Comparison of ENCODE assay signal across 7 mouse cellular contexts in genomic region chr11:101172434-101172815, GRCm38 (mm10). TPM values are rescaled to one million over a fixed set of nuclear protein-coding genes. Genes with fewer than 3 reads are reported as not detected.
A peak's percentile ranks its signal among the peaks of the same experiment; 100 is the strongest.
DNase-seq lines count a peak whose midpoint lies in the region; ATAC-seq and TF ChIP-seq lines count a peak whose summit lies in the region.

No protein-coding gene starts in this region.

- peaks cover 83% of the 10 kb centered on the region for H3K4me1 ChIP-seq in megakaryocyte, embryonic 14.5 days
- peaks cover 82% of the 10 kb centered on the region for H3K4me1 ChIP-seq in forebrain, embryonic 12.5 days
- H3K4me1 ChIP-seq in liver, embryonic 12.5 days: peaks cover 86% of the 10 kb centered on the region
- H3K4me1 ChIP-seq in stomach, postnatal 0 days (replicated peaks; ENCODE audit: control insufficient read depth, insufficient read depth): peaks cover 22% of the 10 kb centered on the region

- no peaks in the 10 kb centered on the region for H3K9me3 ChIP-seq in megakaryocyte, embryonic 14.5 days
- H3K9me3 ChIP-seq in forebrain, embryonic 12.5 days: no peaks in the 10 kb centered on the region
- H3K9me3 ChIP-seq in liver, embryonic 12.5 days (replicated peaks): no peaks in the 10 kb centered on the region
- H3K9me3 ChIP-seq in stomach, postnatal 0 days (ENCODE audit: control insufficient read depth, low read length): no peaks in the 10 kb centered on the region

- DNase-seq in stomach, postnatal 0 days (ENCODE audit: low spot score): no peak
- no peak for DNase-seq in natural killer cell, adult 2 months (ENCODE audit: low spot score in 2 of 2)

- no peaks in the 10 kb centered on the region for H3K36me3 ChIP-seq in megakaryocyte, embryonic 14.5 days (replicated peaks; ENCODE audit: low read length)
- H3K36me3 ChIP-seq in forebrain, embryonic 12.5 days (replicated peaks): peaks cover 6% of the 10 kb centered on the region
- peaks cover 5% of the 10 kb centered on the region; the same call in 1 of the 2 replicates for H3K36me3 ChIP-seq in liver, embryonic 12.5 days
- peaks cover 7% of the 10 kb centered on the region for H3K36me3 ChIP-seq in stomach, postnatal 0 days (ENCODE audit: control insufficient read depth, insufficient read depth, low read length)

- no peak for TF ChIP-seq EP300 in stomach, postnatal 0 days (optimal IDR thresholded peaks at IDR 0.05)

- peak overlapping the region; percentile 94 for H3K4me3 ChIP-seq in megakaryocyte, embryonic 14.5 days (replicated peaks)
- peak overlapping the region; percentile 45 for H3K4me3 ChIP-seq in forebrain, embryonic 12.5 days (replicated peaks)
- H3K4me3 ChIP-seq in liver, embryonic 12.5 days: peak overlapping the region; percentile 55
- H3K4me3 ChIP-seq in stomach, postnatal 0 days (ENCODE audit: low read depth, low read length): peak overlapping the region; percentile 58

- no peak for ATAC-seq in megakaryocyte, adult 5-6 weeks (ENCODE audit: poor library complexity, severe bottlenecking)
- no peak for ATAC-seq in forebrain, embryonic 12.5 days (ENCODE audit: low FRiP score)
- no peak for ATAC-seq in liver, embryonic 12.5 days
- no peak for ATAC-seq in stomach, postnatal 0 days (ENCODE audit: low FRiP score, low TSS enrichment)
- no peak for ATAC-seq in granulocyte monocyte progenitor cell, adult 5-6 weeks (replicated peaks; ENCODE audit: poor library complexity, severe bottlenecking)

- H3K27me3 ChIP-seq in megakaryocyte, embryonic 14.5 days (replicated peaks): peaks cover 97% of the 10 kb centered on the region
- peaks cover 79% of the 10 kb centered on the region for H3K27me3 ChIP-seq in forebrain, embryonic 12.5 days
- H3K27me3 ChIP-seq in liver, embryonic 12.5 days (replicated peaks): peaks cover 100% of the 10 kb centered on the region
- no peaks in the 10 kb centered on the region for H3K27me3 ChIP-seq in stomach, postnatal 0 days (ENCODE audit: control insufficient read depth, insufficient read depth, low read length)

- no peak for TF ChIP-seq CTCF in stomach, postnatal 0 days (IDR thresholded peaks at IDR 0.05; ENCODE audit: low read depth)

- peak overlapping the region; percentile 78 for H3K27ac ChIP-seq in forebrain, embryonic 12.5 days
- peak overlapping the region; percentile 56 for H3K27ac ChIP-seq in liver, embryonic 12.5 days
- peak overlapping the region; percentile 95 for H3K27ac ChIP-seq in stomach, postnatal 0 days (replicated peaks)

- 12% methylated on average over 5 of the region's 5 CpGs for WGBS in forebrain, embryonic 12.5 days
- 5% methylated on average over 5 of the region's 5 CpGs for WGBS in liver, embryonic 12.5 days (ENCODE audit: insufficient replicate concordance)
- 8% methylated on average over 5 of the region's 5 CpGs for WGBS in stomach, postnatal 0 days

- peak overlapping the region; percentile 89 for H3K4me2 ChIP-seq in forebrain, embryonic 12.5 days
- peak overlapping the region; percentile 68 for H3K4me2 ChIP-seq in liver, embryonic 12.5 days
- peak overlapping the region; percentile 73 for H3K4me2 ChIP-seq in stomach, postnatal 0 days (replicated peaks; ENCODE audit: low read depth)

- peak overlapping the region; percentile 56 for H3K9ac ChIP-seq in forebrain, embryonic 12.5 days
- H3K9ac ChIP-seq in liver, embryonic 12.5 days: peak overlapping the region; percentile 32; the same call in 1 of the 2 replicates
- H3K9ac ChIP-seq in stomach, postnatal 0 days (ENCODE audit: low read length): peak overlapping the region; percentile 65

RNA-seq across cellular contexts. Expression of gene Plekhh3, which starts 1.3 kb away (rescaled TPM):
- polyA plus RNA-seq in megakaryocyte, embryonic 14.5 days (2012; ENCODE audit: insufficient read depth, low replicate concordance): 2.3 and 6.6 TPM in 2 replicates
- total RNA-seq in megakaryocyte, adult 5-6 weeks (2015): 0.96 and 1.6 TPM in 2 replicates
- 1.8 and 3.8 TPM in 2 replicates for total RNA-seq in megakaryocyte, adult 5-6 weeks (2017)
- polyA plus RNA-seq in forebrain, embryonic 12.5 days (2016; fragmentation: Nextera tagmentation; extraction: Ambion mirVana): 9.2 and 9.6 TPM in 2 replicates
- polyA plus RNA-seq in liver, embryonic 12.5 days (2016; fragmentation: Nextera tagmentation; extraction: Ambion mirVana): 2.7 and 2.8 TPM in 2 replicates
- 23.8 and 25.6 TPM in 2 replicates for polyA plus RNA-seq in stomach, postnatal 0 days (2015; fragmentation: Nextera tagmentation; extraction: Ambion mirVana)
- total RNA-seq in granulocyte monocyte progenitor cell, adult 5-6 weeks (2014; fragmentation: Nextera tagmentation): 1.4 TPM in 1 of 2 replicates, not detected in the other
- total RNA-seq in granulocyte monocyte progenitor cell, adult 5-6 weeks (2017): 0.47 TPM in 1 of 2 replicates, not detected in the other

RNA-seq across cellular contexts. Expression of gene Cntnap1, which starts 2.1 kb away (rescaled TPM):
- 0.72 and 0.89 TPM in 2 replicates for polyA plus RNA-seq in megakaryocyte, embryonic 14.5 days (2012; ENCODE audit: insufficient read depth, low replicate concordance)
- total RNA-seq in megakaryocyte, adult 5-6 weeks (2015): not detected in 2 replicates
- total RNA-seq in megakaryocyte, adult 5-6 weeks (2017): 0.07 TPM in 1 of 2 replicates, not detected in the other
- polyA plus RNA-seq in forebrain, embryonic 12.5 days (2016; fragmentation: Nextera tagmentation; extraction: Ambion mirVana): 0.46 and 0.57 TPM in 2 replicates
- polyA plus RNA-seq in liver, embryonic 12.5 days (2016; fragmentation: Nextera tagmentation; extraction: Ambion mirVana): 0.17 and 0.26 TPM in 2 replicates
- 0.52 and 0.94 TPM in 2 replicates for polyA plus RNA-seq in stomach, postnatal 0 days (2015; fragmentation: Nextera tagmentation; extraction: Ambion mirVana)
- 0.41 and 0.83 TPM in 2 replicates for total RNA-seq in granulocyte monocyte progenitor cell, adult 5-6 weeks (2014; fragmentation: Nextera tagmentation)
- total RNA-seq in granulocyte monocyte progenitor cell, adult 5-6 weeks (2017): 0.36 and 0.65 TPM in 2 replicates

RNA-seq across cellular contexts. Expression of gene Ccr10, which starts 2.8 kb away (rescaled TPM):
- polyA plus RNA-seq in megakaryocyte, embryonic 14.5 days (2012; ENCODE audit: insufficient read depth, low replicate concordance): 0.13 TPM in 1 of 2 replicates, not detected in the other
- total RNA-seq in megakaryocyte, adult 5-6 weeks (2015): 0.11 TPM in 1 of 2 replicates, not detected in the other
- total RNA-seq in megakaryocyte, adult 5-6 weeks (2017): 0.07 and 0.37 TPM in 2 replicates
- polyA plus RNA-seq in forebrain, embryonic 12.5 days (2016; fragmentation: Nextera tagmentation; extraction: Ambion mirVana): 0.10 TPM in 1 of 2 replicates, not detected in the other
- 0.07 TPM in 1 of 2 replicates, not detected in the other for polyA plus RNA-seq in liver, embryonic 12.5 days (2016; fragmentation: Nextera tagmentation; extraction: Ambion mirVana)
- 0.16 and 0.24 TPM in 2 replicates for polyA plus RNA-seq in stomach, postnatal 0 days (2015; fragmentation: Nextera tagmentation; extraction: Ambion mirVana)
- not detected in 2 replicates for total RNA-seq in granulocyte monocyte progenitor cell, adult 5-6 weeks (2014; fragmentation: Nextera tagmentation)
- total RNA-seq in granulocyte monocyte progenitor cell, adult 5-6 weeks (2017): 0.09 TPM in 1 of 2 replicates, not detected in the other

RNA-seq across cellular contexts. Expression of gene Tubg2, which starts 16.7 kb away (rescaled TPM):
- polyA plus RNA-seq in megakaryocyte, embryonic 14.5 days (2012; ENCODE audit: insufficient read depth, low replicate concordance): not detected in 2 replicates
- total RNA-seq in megakaryocyte, adult 5-6 weeks (2015): not detected in 2 replicates
- total RNA-seq in megakaryocyte, adult 5-6 weeks (2017): not detected in 2 replicates
- 7.6 and 8.3 TPM in 2 replicates for polyA plus RNA-seq in forebrain, embryonic 12.5 days (2016; fragmentation: Nextera tagmentation; extraction: Ambion mirVana)
- polyA plus RNA-seq in liver, embryonic 12.5 days (2016; fragmentation: Nextera tagmentation; extraction: Ambion mirVana): 0.57 and 0.62 TPM in 2 replicates
- polyA plus RNA-seq in stomach, postnatal 0 days (2015; fragmentation: Nextera tagmentation; extraction: Ambion mirVana): 3.0 and 3.1 TPM in 2 replicates
- not detected in 2 replicates for total RNA-seq in granulocyte monocyte progenitor cell, adult 5-6 weeks (2014; fragmentation: Nextera tagmentation)
- not detected in 2 replicates for total RNA-seq in granulocyte monocyte progenitor cell, adult 5-6 weeks (2017)

RNA-seq across cellular contexts. Expression of gene Tubg1, which starts 52.7 kb away (rescaled TPM):
- polyA plus RNA-seq in megakaryocyte, embryonic 14.5 days (2012; ENCODE audit: insufficient read depth, low replicate concordance): 63.2 and 80.7 TPM in 2 replicates
- total RNA-seq in megakaryocyte, adult 5-6 weeks (2015): 14.5 and 15.2 TPM in 2 replicates
- total RNA-seq in megakaryocyte, adult 5-6 weeks (2017): 32.2 and 34.4 TPM in 2 replicates
- polyA plus RNA-seq in forebrain, embryonic 12.5 days (2016; fragmentation: Nextera tagmentation; extraction: Ambion mirVana): 103 and 108 TPM in 2 replicates
- polyA plus RNA-seq in liver, embryonic 12.5 days (2016; fragmentation: Nextera tagmentation; extraction: Ambion mirVana): 55.2 and 59.6 TPM in 2 replicates
- 29.7 and 29.8 TPM in 2 replicates for polyA plus RNA-seq in stomach, postnatal 0 days (2015; fragmentation: Nextera tagmentation; extraction: Ambion mirVana)
- total RNA-seq in granulocyte monocyte progenitor cell, adult 5-6 weeks (2014; fragmentation: Nextera tagmentation): 27.6 and 53.4 TPM in 2 replicates
- total RNA-seq in granulocyte monocyte progenitor cell, adult 5-6 weeks (2017): 25.8 and 43.7 TPM in 2 replicates
